Mouse (Mus musculus) mouse trophoblast stem cell (cell line): Measurements from ENCODE around the gene Mthfd1.

Source experiments
- in situ Hi-C, 2 experiments: fragments of 300-500 bp; cut with MseI, MboI; formaldehyde crosslinking; loops; 2 replicates in 1 of 2; 3 replicates in 1 of 2; pipeline ENCODE4 v1.15.1; 2025

Mthfd1 gene

GRCm38 (mm10) chr12:76263876-76264275 lies 8.8 kb downstream of the Mthfd1 start:
- in situ Hi-C loops: no loop called here

- in situ Hi-C loops: no loop called here
These were observed 9.3 kb downstream of the Mthfd1 start for GRCm38 (mm10) chr12:76264325-76264965.

GRCm38 (mm10) chr12:76265001-76265400 lies 9.9 kb downstream of the Mthfd1 start:
- in situ Hi-C loops: no loop called here

GRCm38 (mm10) chr12:76266875-76267274 lies 11.8 kb downstream of the Mthfd1 start:
- in situ Hi-C loops: no loop called here

- in situ Hi-C loops: no loop called here
These were observed 13.6 kb downstream of the Mthfd1 start for GRCm38 (mm10) chr12:76268686-76269085.

GRCm38 (mm10) chr12:76269196-76269595 lies 14.1 kb downstream of the Mthfd1 start:
- in situ Hi-C loops: no loop called here

GRCm38 (mm10) chr12:76271516-76271915 lies 16.4 kb downstream of the Mthfd1 start:
- in situ Hi-C loops: no loop called here

- in situ Hi-C loops: no loop called here
These were observed 17.8 kb downstream of the Mthfd1 start for GRCm38 (mm10) chr12:76272610-76273524.

GRCm38 (mm10) chr12:76278209-76278608 lies 23.1 kb downstream of the Mthfd1 start:
- in situ Hi-C loops: no loop called here

GRCm38 (mm10) chr12:76280556-76280955 lies 25.5 kb downstream of the Mthfd1 start:
- in situ Hi-C loops: no loop called here

GRCm38 (mm10) chr12:76281111-76281660 lies 26.1 kb downstream of the Mthfd1 start:
- in situ Hi-C loops: no loop called here

GRCm38 (mm10) chr12:76282132-76282531 lies 27.0 kb downstream of the Mthfd1 start:
- in situ Hi-C loops: no loop called here

GRCm38 (mm10) chr12:76282532-76283173 lies 27.6 kb downstream of the Mthfd1 start:
- in situ Hi-C loops: no loop called here

- in situ Hi-C loops: no loop called here
These were observed 30.3 kb downstream of the Mthfd1 start for GRCm38 (mm10) chr12:76285418-76285817.

- in situ Hi-C loops: no loop called here
These were observed 32.9 kb downstream of the Mthfd1 start for GRCm38 (mm10) chr12:76287986-76288385.

- in situ Hi-C loops: no loop called here
These were observed 33.4 kb downstream of the Mthfd1 start for GRCm38 (mm10) chr12:76288494-76288893.

- in situ Hi-C loops: no loop called here
These were observed 34.3 kb downstream of the Mthfd1 start for GRCm38 (mm10) chr12:76289428-76289827.

GRCm38 (mm10) chr12:76290271-76290670 lies 35.2 kb downstream of the Mthfd1 start:
- in situ Hi-C loops: no loop called here

GRCm38 (mm10) chr12:76293192-76293591 lies 38.1 kb downstream of the Mthfd1 start:
- in situ Hi-C loops: no loop called here

GRCm38 (mm10) chr12:76297830-76298229 lies 42.7 kb downstream of the Mthfd1 start:
- in situ Hi-C loops: no loop called here

GRCm38 (mm10) chr12:76299361-76299906 lies 44.3 kb downstream of the Mthfd1 start:
- in situ Hi-C loops: no loop called here

GRCm38 (mm10) chr12:76300367-76300766 lies 45.3 kb downstream of the Mthfd1 start:
- in situ Hi-C loops: no loop called here
